Mouse (Mus musculus) ES-E14 (cell line): ENCODE measurements around the gene Sdk2.

Source experiments
- HCFC1 ChIP-seq: IDR thresholded peaks from 2 replicates; pipeline ENCODE4 v1.6.1; 2012; ENCODE audit warnings: low read length, inconsistent platforms, borderline replicate concordance; ENCODE audit not compliant: insufficient read depth
- ZC3H11A ChIP-seq: IDR thresholded peaks from 2 replicates; pipeline ENCODE4 v1.6.1; 2012; ENCODE audit warnings: low read depth, mild to moderate bottlenecking, inconsistent platforms, low read length, borderline replicate concordance

DNA sequence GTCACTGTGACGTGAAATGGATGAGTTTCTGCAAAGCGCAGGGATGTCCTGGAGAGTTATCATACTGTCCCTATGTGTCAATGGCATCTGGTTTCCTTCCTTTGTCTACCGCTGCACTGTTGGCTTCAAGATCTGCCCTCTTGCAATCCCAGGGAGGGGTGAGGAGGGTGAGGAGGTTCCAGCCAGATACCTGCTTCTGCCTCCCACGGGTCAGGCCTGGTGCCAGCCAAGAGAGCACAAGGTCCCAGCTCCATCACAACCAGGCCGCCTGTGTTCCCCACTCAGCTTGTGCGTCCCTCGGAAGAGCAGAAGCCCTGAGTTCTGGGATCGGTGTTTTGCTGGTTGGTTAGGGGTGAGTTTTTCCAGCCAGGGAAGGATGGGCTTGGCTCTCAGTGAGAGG is 299.6 kb downstream of the Sdk2 start:
- TF ChIP-seq ZC3H11A (no peak), HCFC1 (no peak)
